Mouse (Mus musculus): ENCODE measurements around the gene Tiam2. TPM values are rescaled to one million over a fixed set of nuclear protein-coding genes. Genes with fewer than 3 reads are reported as not detected.
A peak's percentile ranks its signal among the peaks of the same experiment; 100 is the strongest.
"Not testable (repeated sequence)": the region's sequence is repeated elsewhere in the genome, so short reads cannot be mapped to it uniquely, and the experiment has no call there.

The Tiam2 gene
- total RNA-seq, 4 experiments from 2014 or later: 2.0 to 4.9 (median 2.5) TPM

- no peak for DNase-seq (ENCODE audit: low spot score)
Observed at GRCm38 (mm10) chr17:3338821-3339220, 12.4 kb downstream of the Tiam2 start.

GRCm38 (mm10) chr17:3344872-3345271 lies 18.5 kb downstream of the Tiam2 start:
- no peak for DNase-seq (ENCODE audit: low spot score)

- DNase-seq (ENCODE audit: low spot score): no peak
Observed at GRCm38 (mm10) chr17:3345276-3345885, 19.0 kb downstream of the Tiam2 start.

GRCm38 (mm10) chr17:3347800-3348199 lies 21.4 kb downstream of the Tiam2 start:
- no peak for DNase-seq (ENCODE audit: low spot score)

- no peak for DNase-seq (ENCODE audit: low spot score)
Observed at GRCm38 (mm10) chr17:3349331-3349730, 23.0 kb downstream of the Tiam2 start.

GRCm38 (mm10) chr17:3349939-3350338 lies 23.6 kb downstream of the Tiam2 start:
- no peak for DNase-seq (ENCODE audit: low spot score)

- DNase-seq (ENCODE audit: low spot score): no peak
Observed at GRCm38 (mm10) chr17:3350405-3350804, 24.0 kb downstream of the Tiam2 start.

- DNase-seq (ENCODE audit: low spot score): no peak
Observed at GRCm38 (mm10) chr17:3351668-3352067, 25.3 kb downstream of the Tiam2 start.

- not testable (repeated sequence) for DNase-seq (ENCODE audit: low spot score)
Observed at GRCm38 (mm10) chr17:3353141-3353540, 26.8 kb downstream of the Tiam2 start.

GRCm38 (mm10) chr17:3354856-3355255 lies 28.5 kb downstream of the Tiam2 start:
- DNase-seq (ENCODE audit: low spot score): no peak

- no peak for DNase-seq (ENCODE audit: low spot score)
Observed at GRCm38 (mm10) chr17:3356633-3357365, 30.4 kb downstream of the Tiam2 start.

- no peak for DNase-seq (ENCODE audit: low spot score)
Observed at GRCm38 (mm10) chr17:3360236-3360635, 33.9 kb downstream of the Tiam2 start.

- no peak for DNase-seq (ENCODE audit: low spot score)
Observed at GRCm38 (mm10) chr17:3361751-3362150, 35.4 kb downstream of the Tiam2 start.

- DNase-seq (ENCODE audit: low spot score): no peak
Observed at GRCm38 (mm10) chr17:3363216-3363615, 36.8 kb downstream of the Tiam2 start.

- no peak for DNase-seq (ENCODE audit: low spot score)
Observed at GRCm38 (mm10) chr17:3366741-3367140, 40.4 kb downstream of the Tiam2 start.

- no peak for DNase-seq (ENCODE audit: low spot score)
Observed at GRCm38 (mm10) chr17:3368386-3368785, 42.0 kb downstream of the Tiam2 start.

GRCm38 (mm10) chr17:3369631-3370030 lies 43.3 kb downstream of the Tiam2 start:
- peak; percentile 11 for DNase-seq (ENCODE audit: low spot score)

GRCm38 (mm10) chr17:3378606-3379005 lies 52.2 kb downstream of the Tiam2 start:
- no peak for DNase-seq (ENCODE audit: low spot score)

GRCm38 (mm10) chr17:3379753-3380588 lies 53.6 kb downstream of the Tiam2 start:
- DNase-seq (ENCODE audit: low spot score): no peak

- no peak for DNase-seq (ENCODE audit: low spot score)
Observed at GRCm38 (mm10) chr17:3385391-3385790, 59.0 kb downstream of the Tiam2 start.

GRCm38 (mm10) chr17:3387819-3388218 lies 61.4 kb downstream of the Tiam2 start:
- no peak for DNase-seq (ENCODE audit: low spot score)

- no peak for DNase-seq (ENCODE audit: low spot score)
Observed at GRCm38 (mm10) chr17:3389741-3390140, 63.4 kb downstream of the Tiam2 start.
